Mouse (Mus musculus) olfactory bulb, adult 2 months (tissue): ENCODE measurements around the gene Gpa33.

Experiments used
- CTCF ChIP-seq: fragments of 200-500 bp; IDR thresholded peaks from 2 replicates; pipeline ENCODE4 v1.5.1; 2012; ENCODE audit warnings: low read depth, mild to moderate bottlenecking, low read length, moderate library complexity; ENCODE audit not compliant: insufficient read depth
- POLR2A ChIP-seq: fragments of 200-500 bp; IDR thresholded peaks from 2 replicates; pipeline ENCODE4 v1.6.1; 2012; ENCODE audit warnings: mild to moderate bottlenecking, low read depth, low read length, moderate library complexity; ENCODE audit not compliant: insufficient read depth

DNA sequence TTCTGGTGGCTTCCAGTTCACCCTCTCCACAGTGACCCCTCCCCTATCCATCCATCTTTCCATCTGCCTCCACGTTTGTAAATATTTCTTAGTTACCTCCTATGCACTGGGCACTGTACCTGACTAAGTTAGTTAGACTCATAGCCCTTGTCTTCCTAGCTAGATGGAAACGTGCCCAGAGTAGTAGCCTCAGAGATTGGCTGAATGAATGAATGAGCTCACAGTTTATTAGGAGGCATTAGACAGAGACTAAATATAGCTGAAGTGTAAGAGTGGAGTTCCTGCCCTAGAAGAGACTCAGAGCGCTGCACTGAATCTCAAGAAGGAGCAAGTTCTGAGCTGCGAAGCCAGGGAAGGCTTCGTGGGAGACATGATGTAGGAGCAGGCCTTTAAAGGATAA, 1.5 kb upstream of the Gpa33 start:
- TF ChIP-seq POLR2A (no peak), CTCF (no peak)
